Mouse (Mus musculus) spleen, postnatal 10 days (tissue): ENCODE measurements around the gene Masp2.
A peak's percentile ranks its signal among the peaks of the same experiment; 100 is the strongest.

Experiments
- DNase-seq, 2 experiments: peaks; one replicate each; pipeline ENCODE4 v3.0.0; 2021 to 2022; ENCODE audit warnings: low spot score in 2 of 2

Gene Masp2

DNA sequence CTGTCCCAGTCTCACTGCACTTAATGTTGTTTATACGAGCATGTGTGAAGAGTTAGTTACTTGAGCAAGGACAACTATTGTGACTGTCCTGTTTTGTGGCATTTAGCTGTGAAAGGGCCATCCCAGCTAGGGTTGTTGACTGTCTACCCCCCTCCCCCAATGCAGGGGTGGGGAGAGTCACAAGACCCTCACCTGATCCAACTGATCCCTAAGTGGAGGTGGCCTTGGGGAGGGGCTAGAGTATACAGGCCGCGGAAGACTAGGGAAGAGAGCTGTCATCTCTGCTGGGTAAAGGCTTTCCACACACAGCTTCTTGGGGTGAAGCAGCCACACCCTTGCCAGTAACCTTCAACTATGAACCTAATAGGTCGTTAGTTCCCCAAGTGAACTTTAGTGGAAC, 2.0 kb upstream of the Masp2 start:
- no peak for DNase-seq

DNA sequence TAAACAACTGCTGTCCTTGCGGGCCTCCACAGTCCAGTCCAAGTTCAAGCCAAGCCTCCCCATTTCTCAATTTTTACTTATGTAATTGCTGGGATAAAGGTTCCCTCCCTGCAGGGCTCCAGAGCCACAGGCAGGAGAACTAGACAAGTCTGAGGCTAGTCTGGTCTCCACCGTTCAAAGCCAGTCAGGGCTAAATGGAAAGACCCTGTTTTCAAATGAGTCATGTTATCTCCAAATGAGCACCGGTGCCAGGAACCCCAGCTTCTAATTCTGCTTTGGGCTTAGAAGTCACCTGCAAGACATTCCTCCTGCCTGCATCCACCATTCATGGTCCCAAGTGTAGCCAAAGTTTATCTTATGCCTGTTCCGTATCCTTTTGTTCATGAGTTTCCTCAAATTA, 483 bp upstream of the Masp2 start:
- DNase-seq, result no peak

DNA sequence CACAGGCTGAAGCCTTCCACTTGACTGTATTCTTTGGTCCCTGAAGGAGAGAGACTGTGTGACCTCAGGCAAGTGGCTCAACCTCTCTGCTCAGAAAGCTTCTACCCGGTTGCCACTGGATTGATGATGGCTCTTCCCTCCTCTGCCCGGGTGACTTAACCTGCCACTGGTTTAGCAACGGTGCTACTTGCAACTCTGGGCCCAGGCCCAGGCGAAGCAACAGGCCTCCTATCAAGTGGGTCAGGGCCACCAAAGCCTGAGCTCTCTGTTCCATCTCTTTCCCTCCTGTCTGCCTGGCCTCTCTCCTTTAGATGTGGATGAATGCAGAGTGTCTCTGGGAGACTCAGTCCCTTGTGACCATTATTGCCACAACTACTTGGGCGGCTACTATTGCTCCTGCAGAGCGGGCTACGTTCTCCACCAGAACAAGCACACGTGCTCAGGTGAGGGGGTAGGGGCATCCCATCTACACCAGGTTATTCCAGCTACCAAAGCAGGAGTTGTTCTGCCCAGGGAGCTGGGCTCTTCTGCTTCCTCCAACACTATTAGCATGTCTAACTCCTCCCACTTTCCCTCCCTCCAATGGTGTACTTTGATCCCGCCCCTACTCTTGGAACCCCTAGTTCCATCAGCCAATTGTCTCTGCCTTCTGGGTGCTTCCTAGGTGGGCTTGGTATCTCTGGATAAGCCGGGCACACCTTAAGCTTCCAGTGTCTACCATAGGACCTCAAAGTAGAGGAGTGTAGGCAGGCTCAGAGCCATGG, 1.2 kb downstream of the Masp2 start:
- no peak for DNase-seq

DNA sequence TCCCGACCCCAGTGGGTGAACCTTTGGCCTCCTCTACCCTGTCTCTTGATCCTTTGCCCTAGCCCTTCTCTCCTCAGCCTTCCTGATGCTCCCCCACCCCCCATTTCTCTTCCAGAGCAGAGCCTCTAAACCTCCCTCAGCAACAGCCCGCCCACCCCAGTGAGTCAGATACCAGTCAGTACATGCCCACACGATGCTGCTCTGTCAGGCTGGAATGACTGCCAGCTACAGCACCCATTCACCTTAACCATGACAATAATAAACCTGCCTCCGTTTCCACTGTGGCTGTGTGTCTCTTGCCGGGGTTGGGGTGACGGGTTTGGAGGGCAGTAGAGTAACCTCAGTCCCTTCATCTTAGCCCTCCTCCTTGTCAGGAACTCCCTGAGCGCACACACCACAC, 1.8 kb downstream of the Masp2 start:
- no peak for DNase-seq

DNA sequence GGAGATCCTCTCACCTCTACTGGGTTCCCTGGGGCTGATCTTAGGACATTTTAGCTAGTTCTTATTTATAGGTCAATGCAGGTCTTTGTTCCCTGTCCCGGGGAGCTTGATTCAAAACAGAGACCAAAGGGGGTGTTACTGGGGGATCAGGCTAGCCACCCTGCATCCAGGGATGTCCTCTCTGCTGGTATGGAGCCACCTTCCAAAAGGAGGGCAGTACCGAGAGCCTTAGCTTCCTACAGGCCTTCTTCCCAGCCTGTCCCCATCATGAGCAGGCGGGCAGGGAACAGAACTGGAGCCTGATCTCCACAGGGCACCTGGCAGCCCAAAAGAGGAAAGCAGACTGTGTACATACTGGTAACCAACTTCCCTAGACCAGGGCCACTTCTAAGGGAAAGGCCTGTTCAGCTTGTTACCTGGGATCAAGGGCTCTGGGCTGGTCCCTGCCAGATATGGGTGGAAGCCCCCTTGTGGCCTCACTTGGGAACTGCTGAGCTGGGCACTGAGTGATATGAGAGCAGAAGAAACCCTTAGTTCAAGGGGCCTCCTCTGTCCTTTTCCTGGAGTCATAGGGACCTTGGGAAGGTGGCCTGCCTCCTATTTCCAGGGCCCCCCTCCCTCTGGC, 2.3 kb downstream of the Masp2 start:
- peak; percentile 52 to 78 for DNase-seq

DNA sequence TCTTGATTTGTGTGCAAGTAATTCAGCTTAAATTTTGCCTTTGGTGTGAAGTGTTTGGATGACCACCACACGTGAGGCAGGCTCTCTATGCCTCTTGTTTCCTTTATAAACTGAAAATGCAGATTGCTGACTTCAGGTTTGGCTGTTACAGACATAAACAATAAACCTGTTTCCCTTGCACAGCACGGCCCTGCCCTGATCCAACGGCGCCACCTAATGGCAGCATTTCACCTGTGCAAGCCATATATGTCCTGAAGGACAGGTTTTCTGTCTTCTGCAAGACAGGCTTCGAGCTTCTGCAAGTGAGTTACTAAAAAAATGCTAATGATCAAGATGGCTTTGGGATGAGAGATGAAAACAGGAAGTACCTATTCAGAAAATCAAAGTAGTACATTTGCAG, 5.4 kb downstream of the Masp2 start:
- DNase-seq, result peak; percentile 55 to 88

DNA sequence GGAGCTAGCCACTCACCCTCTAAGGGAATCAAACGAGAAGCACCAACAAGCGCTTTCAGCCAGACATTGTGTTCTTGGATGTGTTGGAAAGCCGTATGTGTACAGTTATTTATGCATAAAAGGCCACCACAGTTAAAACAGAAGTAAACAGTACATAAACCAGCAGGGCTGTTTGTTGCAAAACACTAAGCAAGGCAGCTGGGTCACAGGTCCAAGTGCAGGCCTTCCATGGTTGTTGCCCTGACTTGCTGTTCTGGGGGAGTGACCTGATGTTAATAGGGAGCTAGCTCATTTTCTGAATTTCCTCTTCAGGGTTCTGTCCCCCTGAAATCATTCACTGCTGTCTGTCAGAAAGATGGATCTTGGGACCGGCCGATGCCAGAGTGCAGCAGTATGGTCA, 7.5 kb downstream of the Masp2 start:
- no peak for DNase-seq

DNA sequence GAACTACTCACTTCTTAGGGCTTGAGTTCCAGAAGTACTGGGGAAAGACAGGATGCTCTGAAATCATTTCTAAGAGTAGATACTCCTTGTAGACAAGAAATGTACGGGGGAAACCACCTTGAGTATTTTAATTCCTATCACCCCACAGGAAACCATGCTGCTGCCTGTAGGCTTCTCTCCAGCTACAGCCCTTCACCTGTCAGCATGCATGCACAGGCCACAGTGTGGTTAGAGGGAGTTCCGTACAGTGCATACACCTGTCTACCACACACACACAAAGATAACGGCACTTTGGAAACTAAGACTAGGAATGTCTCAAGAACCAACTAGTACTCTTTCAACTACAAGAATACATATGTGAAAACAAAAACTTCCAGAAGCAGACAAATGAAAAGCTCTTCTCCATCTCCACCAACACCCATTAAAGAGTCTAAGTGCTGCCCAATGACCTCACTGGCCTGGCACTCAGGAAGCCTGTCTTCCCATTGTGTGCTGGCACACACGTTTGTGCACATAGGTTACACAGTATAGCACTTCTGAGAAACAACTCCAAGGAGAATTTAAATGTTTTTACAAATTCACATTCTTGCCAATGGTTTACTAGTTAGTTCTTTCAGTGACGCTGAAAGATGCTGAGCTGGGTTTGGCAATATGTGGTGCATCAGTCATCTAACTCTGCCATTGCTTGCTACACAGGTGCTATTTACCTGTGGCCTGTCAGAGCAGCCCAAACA, 8.4 kb downstream of the Masp2 start:
- DNase-seq, result no peak

DNA sequence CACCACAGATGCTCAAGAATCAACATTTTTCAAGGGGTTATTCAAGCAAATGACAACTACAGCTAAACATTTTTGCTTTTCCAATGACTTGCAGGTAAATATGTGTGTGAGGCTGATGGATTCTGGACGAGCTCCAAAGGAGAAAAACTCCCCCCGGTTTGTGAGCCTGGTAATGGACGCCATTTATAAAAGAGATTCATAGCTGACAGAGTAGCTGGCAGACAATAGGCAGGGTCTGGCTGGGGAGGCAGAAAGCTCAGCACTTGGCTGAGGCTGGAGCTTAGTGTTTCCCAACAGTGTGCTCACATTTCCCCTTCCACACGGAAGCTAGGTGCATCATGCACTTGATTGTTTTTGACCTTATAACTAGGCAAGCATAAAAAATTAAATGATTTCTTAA, 10.2 kb downstream of the Masp2 start:
- no peak for DNase-seq

DNA sequence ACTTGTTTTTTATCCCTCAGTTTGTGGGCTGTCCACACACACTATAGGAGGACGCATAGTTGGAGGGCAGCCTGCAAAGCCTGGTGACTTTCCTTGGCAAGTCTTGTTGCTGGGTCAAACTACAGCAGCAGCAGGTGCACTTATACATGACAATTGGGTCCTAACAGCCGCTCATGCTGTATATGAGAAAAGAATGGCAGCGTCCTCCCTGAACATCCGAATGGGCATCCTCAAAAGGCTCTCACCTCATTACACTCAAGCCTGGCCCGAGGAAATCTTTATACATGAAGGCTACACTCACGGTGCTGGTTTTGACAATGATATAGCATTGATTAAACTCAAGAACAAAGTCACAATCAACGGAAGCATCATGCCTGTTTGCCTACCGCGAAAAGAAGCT, 11.4 kb downstream of the Masp2 start:
- no peak for DNase-seq

GRCm38 (mm10) chr4:148619805-148620204, 17.5 kb downstream of the Masp2 start:
- DNase-seq, result no peak

- DNase-seq, result no peak
Observed at GRCm38 (mm10) chr4:148620718-148621117, 18.4 kb downstream of the Masp2 start.

- DNase-seq, result no peak
Observed at GRCm38 (mm10) chr4:148622485-148622884, 20.1 kb downstream of the Masp2 start.

- no peak for DNase-seq
Observed at GRCm38 (mm10) chr4:148623609-148624008, 21.3 kb downstream of the Masp2 start.

DNA sequence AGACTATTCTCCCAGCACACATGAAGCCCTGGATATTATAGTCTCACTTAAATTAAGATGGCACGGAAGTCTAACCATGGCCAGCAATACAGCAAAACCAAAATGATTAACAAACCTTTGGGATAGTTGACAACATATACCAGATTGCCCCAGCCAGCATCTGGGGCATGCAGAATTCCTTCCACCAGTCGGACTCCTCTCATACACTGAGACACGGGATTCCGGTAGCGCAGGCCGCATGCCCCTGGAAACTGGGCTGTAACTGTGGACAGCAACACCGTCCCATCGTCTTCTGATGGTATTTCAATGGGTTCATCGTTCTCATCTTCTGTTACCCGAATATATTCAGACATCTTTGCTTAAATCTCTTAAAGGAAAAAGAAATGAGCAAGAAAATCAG, 22.7 kb downstream of the Masp2 start:
- DNase-seq, result no peak

DNA sequence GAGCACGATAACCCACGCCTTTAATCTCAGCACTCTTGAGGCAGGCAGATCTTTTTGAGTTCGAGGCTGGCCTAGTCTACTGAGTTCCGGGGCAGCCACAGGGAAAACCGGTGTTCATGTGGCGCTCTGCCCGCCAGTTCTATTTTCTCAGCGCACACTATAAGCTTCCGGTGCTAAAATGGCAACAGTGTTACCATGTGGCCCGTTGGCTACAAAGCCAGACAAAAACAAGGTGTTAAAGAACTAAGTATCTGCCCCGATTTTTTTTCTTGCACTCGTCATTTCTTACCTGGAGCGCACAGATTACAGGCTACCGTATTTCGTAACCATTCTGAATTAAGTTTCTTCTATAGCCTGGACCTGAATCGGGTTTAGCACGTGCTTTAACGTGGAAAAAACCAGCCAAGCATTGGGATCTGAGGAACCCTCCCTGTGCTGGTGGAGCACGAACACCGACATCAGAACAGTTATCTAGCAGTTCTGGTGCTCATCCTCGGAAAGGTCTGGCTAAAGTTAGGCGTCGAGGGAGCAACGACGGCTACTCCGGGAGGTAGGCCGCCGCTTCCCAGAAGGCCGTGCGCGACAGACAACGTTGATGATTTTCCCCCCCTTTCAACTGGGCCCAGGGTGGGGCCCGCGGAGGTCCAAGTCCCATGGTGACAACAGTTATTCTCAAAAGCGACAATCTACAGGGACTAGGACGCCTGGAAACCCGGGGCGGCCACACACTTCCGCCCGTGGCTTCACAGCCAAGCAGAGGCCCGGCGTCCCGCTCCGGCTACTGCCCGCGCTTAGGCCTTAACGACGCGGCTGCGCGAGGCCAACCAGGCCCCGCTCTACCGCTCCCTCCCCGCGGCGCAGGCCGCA, 23.6 kb downstream of the Masp2 start:
- peak; percentile 20 to 77 for DNase-seq

GRCm38 (mm10) chr4:148626623-148627185, 24.4 kb downstream of the Masp2 start, which contains the start of gene Tardbp:
TSS of gene Tardbp (minus strand) at chr4:148627019.
- peak; percentile 96 to 99 for DNase-seq

DNA sequence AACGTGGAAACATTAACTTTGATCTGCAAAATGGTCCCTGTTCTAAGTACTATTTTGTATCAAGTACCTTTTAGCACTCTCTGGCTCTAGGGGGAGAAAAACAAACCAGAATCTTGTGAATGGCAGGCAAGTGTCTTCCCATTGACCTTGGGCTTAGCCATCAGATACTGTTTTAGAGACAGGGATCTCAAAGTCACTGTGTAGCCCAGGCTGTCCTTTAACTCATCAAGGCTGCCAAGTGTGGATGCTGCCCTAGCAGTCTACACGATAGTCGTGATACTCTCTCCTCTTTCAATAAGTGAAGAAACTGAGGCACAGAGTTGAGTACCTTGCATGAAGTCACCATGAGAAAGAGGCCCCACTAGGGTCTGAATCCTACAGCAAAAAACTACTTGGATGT, 24.9 kb downstream of the Masp2 start:
- no peak for DNase-seq

DNA sequence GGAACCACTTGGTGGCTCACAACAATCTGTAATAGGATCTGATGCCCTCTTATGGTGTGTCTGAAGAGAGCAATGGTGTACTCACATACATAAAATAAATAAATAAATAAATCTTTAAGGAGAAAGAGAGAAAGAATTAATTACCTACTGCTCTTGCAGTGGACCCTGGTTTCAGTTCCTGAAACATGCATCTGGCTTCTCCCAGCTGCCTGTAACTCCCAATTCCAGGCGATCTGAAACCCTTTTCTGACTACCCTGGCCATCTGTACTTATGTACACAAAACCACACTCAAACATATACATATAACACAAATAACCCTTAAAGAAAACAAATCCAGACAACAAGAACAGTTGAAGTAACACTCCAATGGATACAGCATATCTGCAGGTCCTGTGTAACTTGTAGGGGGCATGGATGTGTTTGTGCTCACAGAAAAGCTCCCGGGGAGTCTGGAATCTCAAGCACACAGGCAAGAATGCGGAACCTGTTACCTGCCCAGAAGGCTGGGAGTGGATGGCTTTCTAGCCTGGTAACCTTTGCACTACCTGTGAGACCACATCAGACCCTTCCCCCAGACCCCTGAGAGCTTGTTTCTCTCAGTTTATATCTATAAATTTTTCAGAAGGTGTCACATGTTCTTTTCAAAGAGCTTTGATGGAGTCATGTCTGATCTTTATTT, 29.8 kb downstream of the Masp2 start:
- no peak for DNase-seq

DNA sequence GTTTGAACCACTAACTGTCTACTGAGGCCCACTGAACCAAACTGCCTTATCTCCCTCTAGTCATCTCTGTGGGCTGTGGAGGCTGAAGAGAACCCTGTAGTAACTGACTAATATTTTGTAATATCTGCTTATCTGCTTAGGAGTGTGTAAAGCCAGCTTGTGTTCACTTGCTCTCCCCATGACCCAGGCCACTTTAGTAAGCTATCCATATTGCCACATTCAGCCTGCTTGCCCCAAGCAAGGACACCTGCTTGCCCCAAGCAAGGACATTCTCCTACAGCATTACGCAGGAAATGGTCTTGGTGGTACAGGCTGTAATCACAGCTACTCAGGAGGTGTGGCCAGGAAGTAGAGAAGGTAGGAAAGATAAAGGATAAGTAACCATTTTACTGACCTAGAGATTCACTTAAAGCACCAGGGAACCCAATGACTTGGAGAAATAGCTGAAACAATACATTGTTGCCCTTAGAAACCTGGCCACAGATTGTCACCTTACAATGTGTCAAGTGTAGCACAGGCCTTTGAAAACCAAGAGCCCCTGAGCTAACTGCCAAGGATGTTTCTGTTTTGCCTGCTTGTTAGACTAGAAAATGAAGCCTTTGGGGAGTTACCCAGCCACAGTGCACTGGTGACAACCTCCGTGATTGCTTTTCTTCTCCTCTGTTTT, 31.2 kb downstream of the Masp2 start:
- DNase-seq, result no peak
